Mouse (Mus musculus) gastrocnemius, postnatal 36 days (tissue): ENCODE data around the gene Gpat3. TPM values are rescaled to one million over a fixed set of nuclear protein-coding genes. Genes with fewer than 3 reads are reported as not detected.

Experiments used
- DNase-seq, 2 experiments: peaks; one replicate each; pipeline ENCODE4 v3.0.0; 2022
- intact Hi-C: fragments of 180-260 bp; cut with DNase I; formaldehyde crosslinking; loops from one replicate; pipeline ENCODE4 v1.15.1; 2025
- total RNA-seq, 2 experiments: library from RNA; stranded (reverse); gene quantifications; 2 replicates each; pipeline ENCODE4 v1.2.3; 2021

Gene Gpat3
- total RNA-seq, 2 experiments from 2014 or later = 6.0 to 7.6 TPM

- intact Hi-C loops = no loop called here
- no peak for DNase-seq
These were observed 66.1 kb downstream of the Gpat3 start for GRCm38 (mm10) chr5:100911502-100912097.

GRCm38 (mm10) chr5:100912366-100912765, 66.9 kb downstream of the Gpat3 start:
- intact Hi-C loops = no loop called here
- DNase-seq = no peak

- intact Hi-C loops = no loop called here
- DNase-seq = no peak
These were observed 67.8 kb downstream of the Gpat3 start for GRCm38 (mm10) chr5:100913274-100913673.

GRCm38 (mm10) chr5:100914989-100915388, 69.5 kb downstream of the Gpat3 start:
- intact Hi-C loops = loop anchor here (2.0 to 5.0 kb wide), 2 partner anchors 86 to 243 kb away; no protein-coding TSS in a partner anchor
- peak in 1 of 2 experiments; percentile 24 for DNase-seq

GRCm38 (mm10) chr5:100915411-100915810, 69.9 kb downstream of the Gpat3 start:
- intact Hi-C loops = loop anchor here (2.0 to 5.0 kb wide), 2 partner anchors 87 to 243 kb away; no protein-coding TSS in a partner anchor
- DNase-seq = no peak

GRCm38 (mm10) chr5:100916416-100916815, 70.9 kb downstream of the Gpat3 start:
- intact Hi-C loops = loop anchor here (5.0 kb wide), 1 partner anchor 244 kb away; no protein-coding TSS in a partner anchor
- no peak for DNase-seq

GRCm38 (mm10) chr5:100917252-100917774, 71.8 kb downstream of the Gpat3 start:
- intact Hi-C loops = loop anchor here (5.0 kb wide), 1 partner anchor 245 kb away; no protein-coding TSS in a partner anchor
- peak; percentile 13 to 33 for DNase-seq

GRCm38 (mm10) chr5:100919069-100919468, 73.6 kb downstream of the Gpat3 start:
- peak in 1 of 2 experiments; percentile 17 for DNase-seq
- intact Hi-C loops = loop anchor here (5.0 kb wide), 1 partner anchor 247 kb away; no protein-coding TSS in a partner anchor

GRCm38 (mm10) chr5:100929698-100930097, 84.2 kb downstream of the Gpat3 start:
- intact Hi-C loops = no loop called here
- no peak for DNase-seq

GRCm38 (mm10) chr5:100943716-100944115, 98.2 kb downstream of the Gpat3 start:
- intact Hi-C loops = no loop called here
- no peak for DNase-seq

- intact Hi-C loops = no loop called here
- DNase-seq = no peak
These were observed 99.8 kb downstream of the Gpat3 start for GRCm38 (mm10) chr5:100945336-100945735.

Other genes with a start within 250 kb of the Gpat3 start
- 10 to 100 TPM; 54.4 to 65.5 TPM for gene Coq2, start 170.6 kb upstream of the Gpat3 start, total RNA-seq
- gene Hpse, start 126.0 kb upstream of the Gpat3 start, total RNA-seq = under 1 TPM; 0.31 to 0.32 TPM
- gene Helq, start 47.1 kb upstream of the Gpat3 start, total RNA-seq = 1 to 10 TPM; 6.2 to 8.9 TPM
- 10 to 100 TPM; 63.1 to 64.4 TPM for gene Mrps18c, start 47.1 kb upstream of the Gpat3 start, total RNA-seq
- gene Abraxas1, start 24.7 kb upstream of the Gpat3 start, total RNA-seq = 1 to 10 TPM; 3.0 to 4.3 TPM